Mouse (Mus musculus): ENCODE measurements around the gene Stpg3.
A peak's percentile ranks its signal among the peaks of the same experiment; 100 is the strongest.
"Not testable (repeated sequence)": the region's sequence is repeated elsewhere in the genome, so short reads cannot be mapped to it uniquely, and the experiment has no call there.

Gene Stpg3

GRCm38 (mm10) chr2:25214444-25214843, at the start of gene Stpg3:
Gene Stpg3 (minus strand): TSS chr2:25214637.
- DNase-seq (ENCODE audit: extremely low spot score, low read depth, low spot score) = no peak

DNA sequence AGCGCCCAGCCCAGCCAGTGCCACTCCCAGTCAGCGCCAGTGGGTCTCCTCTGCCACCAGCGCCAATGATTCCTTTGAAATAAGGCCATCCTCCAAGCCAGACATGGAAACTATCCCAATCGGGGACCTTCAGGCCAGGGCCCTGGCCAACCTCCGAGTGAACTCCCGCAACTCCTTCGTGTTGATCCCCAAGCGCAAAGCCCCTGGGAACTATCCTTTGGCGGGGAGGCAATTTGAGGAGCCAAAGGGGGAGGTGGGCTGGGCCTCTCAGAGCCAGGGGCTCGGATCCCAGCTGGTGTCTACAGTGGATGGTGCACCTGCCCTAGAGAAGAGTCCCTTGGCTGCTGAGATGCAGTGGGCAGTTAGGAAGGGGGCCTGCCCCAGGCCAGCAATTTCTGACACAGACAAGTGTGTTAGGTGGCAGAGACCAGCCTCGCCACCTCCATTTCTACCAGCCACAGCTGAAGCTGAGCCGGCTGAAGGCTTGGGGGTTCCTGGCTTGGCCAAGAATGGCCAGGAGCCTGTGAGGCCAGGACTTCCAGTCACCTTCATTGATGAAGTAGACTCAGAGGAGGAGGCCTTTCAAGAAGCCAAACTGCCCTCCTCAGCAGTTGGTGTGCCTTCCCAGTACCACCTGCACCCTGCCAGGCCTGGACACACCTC, 49.3 kb upstream of the Stpg3 start:
- DNase-seq (ENCODE audit: extremely low spot score, low read depth, low spot score) = no peak

DNA sequence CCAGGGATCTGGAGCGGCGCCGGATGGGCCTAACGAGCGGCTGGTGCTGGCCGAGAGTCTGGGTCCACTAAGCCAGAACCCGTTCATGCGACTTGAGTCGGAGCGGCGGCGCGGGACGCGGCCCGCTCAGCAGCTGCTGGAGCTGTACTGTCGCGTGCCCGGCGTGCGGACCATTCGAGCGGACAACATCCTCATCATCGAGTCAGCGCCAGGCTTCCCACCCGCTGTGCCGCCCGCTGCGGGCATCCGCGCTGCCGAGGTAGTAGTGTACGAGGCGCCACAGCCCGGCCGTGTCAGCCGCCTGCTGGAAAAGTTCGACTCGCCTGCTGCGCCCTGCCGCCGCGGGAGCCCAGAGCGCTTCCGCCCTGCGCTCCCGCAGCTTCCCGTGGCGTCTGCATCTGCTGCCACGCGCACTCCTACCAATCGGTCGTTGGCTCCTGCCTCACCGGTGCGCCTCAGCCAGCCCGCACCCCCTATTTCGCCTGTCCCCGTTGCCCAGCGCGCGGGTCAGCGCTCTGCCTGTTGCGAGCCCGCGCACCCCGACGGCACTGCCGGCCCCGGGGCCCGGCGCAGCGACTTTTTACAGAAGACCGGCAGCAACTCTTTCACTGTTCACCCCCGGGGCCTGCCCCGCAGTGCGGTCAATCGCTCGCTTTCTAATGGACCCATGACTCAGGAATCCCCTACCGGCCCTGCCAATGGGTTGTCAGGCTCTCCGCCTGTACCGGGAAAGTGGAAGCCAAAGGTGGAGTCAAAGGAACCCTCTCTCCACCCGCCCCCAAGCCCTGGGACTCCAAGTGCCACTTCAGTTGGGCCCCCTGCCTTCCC, 48.6 kb upstream of the Stpg3 start:
- no peak for DNase-seq (ENCODE audit: extremely low spot score, low read depth, low spot score)

GRCm38 (mm10) chr2:25262291-25262767, 47.9 kb upstream of the Stpg3 start, which contains the start of gene Tprn:
Gene Tprn (plus strand): TSS chr2:25262618.
- DNase-seq (ENCODE audit: extremely low spot score, low read depth, low spot score) = peak; percentile 86

DNA sequence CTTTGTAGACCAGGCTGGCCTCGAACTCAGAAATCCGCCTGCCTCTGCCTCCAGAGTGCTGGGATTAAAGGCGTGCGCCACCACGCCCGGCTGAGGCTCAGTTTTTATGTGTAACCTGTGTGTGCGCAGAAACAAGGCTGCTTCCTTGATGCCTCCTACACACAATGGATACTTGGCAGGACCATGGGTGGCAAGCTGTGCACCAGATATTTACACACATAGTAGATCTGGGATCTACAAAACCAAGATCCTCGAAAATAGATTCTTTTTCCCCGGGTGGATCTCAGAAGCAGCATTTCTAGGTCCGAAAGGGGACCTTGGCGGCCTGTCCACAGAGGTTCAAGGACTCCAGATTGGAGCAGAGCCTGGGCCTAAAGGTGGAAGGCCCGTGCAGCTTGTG, 47.4 kb upstream of the Stpg3 start:
- no peak for DNase-seq (ENCODE audit: extremely low spot score, low read depth, low spot score)

DNA sequence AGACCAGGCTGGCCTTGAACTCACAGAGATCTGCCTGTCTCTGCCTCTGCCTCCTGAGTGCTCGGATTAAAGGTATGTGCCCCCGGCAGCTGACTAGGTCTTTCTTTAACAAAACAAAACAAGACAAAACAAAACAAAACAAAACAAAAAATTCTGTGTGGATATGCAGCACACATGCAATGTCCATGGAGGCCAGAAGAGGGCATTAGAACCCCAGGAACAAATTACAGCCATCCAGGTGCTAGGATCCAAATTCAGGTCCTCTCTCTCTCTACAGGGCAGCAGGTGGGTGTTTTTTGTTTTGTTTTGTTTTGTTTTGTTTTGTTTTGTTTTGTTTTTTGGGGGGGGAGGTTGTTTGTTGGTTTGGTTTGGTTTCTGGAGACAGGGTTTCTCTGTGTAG, 44.5 kb upstream of the Stpg3 start:
- DNase-seq (ENCODE audit: extremely low spot score, low read depth, low spot score) = no peak

GRCm38 (mm10) chr2:25257250-25257649, 42.8 kb upstream of the Stpg3 start:
- DNase-seq (ENCODE audit: extremely low spot score, low read depth, low spot score) = not testable (repeated sequence)

- not testable (repeated sequence) for DNase-seq (ENCODE audit: extremely low spot score, low read depth, low spot score)
Observed at GRCm38 (mm10) chr2:25256443-25257109, 42.1 kb upstream of the Stpg3 start.

GRCm38 (mm10) chr2:25255284-25255779, 40.9 kb upstream of the Stpg3 start, which contains the start of gene Tmem203:
Gene Tmem203 (plus strand): TSS chr2:25255439.
- peak; percentile 62 for DNase-seq (ENCODE audit: extremely low spot score, low read depth, low spot score)

- no peak for DNase-seq (ENCODE audit: extremely low spot score, low read depth, low spot score)
Observed at GRCm38 (mm10) chr2:25252331-25252730, 37.9 kb upstream of the Stpg3 start.

GRCm38 (mm10) chr2:25246183-25247072, 32.0 kb upstream of the Stpg3 start, which contains the start of gene AL732309.1:
Gene AL732309.1 (minus strand): TSS chr2:25246863.
- DNase-seq (ENCODE audit: extremely low spot score, low read depth, low spot score) = no peak

DNA sequence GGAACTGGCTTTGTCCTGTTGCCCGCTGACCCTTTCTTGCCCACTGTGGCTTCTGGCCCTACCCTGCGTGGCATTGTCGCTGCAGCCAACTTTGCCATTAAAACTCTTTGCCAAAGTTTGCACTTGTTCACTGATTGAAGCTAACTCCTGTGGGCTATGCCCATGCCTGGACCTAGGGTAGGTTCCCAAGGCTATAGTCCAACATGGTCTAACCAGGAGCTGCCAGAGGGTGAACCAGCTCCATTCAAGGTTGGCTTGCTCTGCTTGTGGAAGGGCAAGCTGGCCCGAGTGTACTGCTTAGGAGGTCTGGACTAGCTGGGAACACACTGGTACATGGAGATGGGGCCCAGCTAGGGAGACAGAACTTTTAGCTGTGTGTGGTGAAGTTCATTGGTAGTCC, 29.7 kb upstream of the Stpg3 start:
- DNase-seq (ENCODE audit: extremely low spot score, low read depth, low spot score) = no peak

DNA sequence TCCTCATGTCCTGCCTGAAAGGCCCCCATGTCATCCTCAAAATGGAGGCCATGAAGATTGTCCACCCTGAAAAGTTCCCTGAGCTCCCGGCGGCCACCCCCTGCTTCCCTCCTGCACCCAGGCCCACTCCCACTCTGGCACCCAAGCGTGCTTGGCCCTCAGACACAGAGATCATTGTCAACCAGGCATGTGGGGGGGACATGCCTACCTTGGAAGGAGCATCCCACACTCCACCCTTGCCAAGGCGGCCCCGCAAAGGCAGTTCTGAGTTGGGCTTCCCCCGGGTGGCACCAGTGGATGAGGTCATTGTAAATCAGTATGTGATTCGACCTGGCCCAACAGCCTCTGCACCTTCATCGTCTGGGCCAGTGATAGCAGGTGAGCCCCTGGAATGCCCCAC, 28.9 kb upstream of the Stpg3 start:
- no peak for DNase-seq (ENCODE audit: extremely low spot score, low read depth, low spot score)

- DNase-seq (ENCODE audit: extremely low spot score, low read depth, low spot score) = no peak
Observed at GRCm38 (mm10) chr2:25242101-25242506, 27.7 kb upstream of the Stpg3 start, which contains the start of the genes Rnf208 and Cysrt1. Gene Rnf208 (plus strand): TSS chr2:25242255. Gene Cysrt1 (minus strand): TSS chr2:25242452.

- no peak for DNase-seq (ENCODE audit: extremely low spot score, low read depth, low spot score)
Observed at GRCm38 (mm10) chr2:25241438-25241775, 27.0 kb upstream of the Stpg3 start.

- DNase-seq (ENCODE audit: extremely low spot score, low read depth, low spot score) = no peak
Observed at GRCm38 (mm10) chr2:25240723-25241437, 26.4 kb upstream of the Stpg3 start.

- DNase-seq (ENCODE audit: extremely low spot score, low read depth, low spot score) = no peak
Observed at GRCm38 (mm10) chr2:25240310-25240709, 25.9 kb upstream of the Stpg3 start.

GRCm38 (mm10) chr2:25239766-25240165, 25.3 kb upstream of the Stpg3 start:
- DNase-seq (ENCODE audit: extremely low spot score, low read depth, low spot score) = no peak

- DNase-seq (ENCODE audit: extremely low spot score, low read depth, low spot score) = no peak
Observed at GRCm38 (mm10) chr2:25238106-25238505, 23.7 kb upstream of the Stpg3 start.

DNA sequence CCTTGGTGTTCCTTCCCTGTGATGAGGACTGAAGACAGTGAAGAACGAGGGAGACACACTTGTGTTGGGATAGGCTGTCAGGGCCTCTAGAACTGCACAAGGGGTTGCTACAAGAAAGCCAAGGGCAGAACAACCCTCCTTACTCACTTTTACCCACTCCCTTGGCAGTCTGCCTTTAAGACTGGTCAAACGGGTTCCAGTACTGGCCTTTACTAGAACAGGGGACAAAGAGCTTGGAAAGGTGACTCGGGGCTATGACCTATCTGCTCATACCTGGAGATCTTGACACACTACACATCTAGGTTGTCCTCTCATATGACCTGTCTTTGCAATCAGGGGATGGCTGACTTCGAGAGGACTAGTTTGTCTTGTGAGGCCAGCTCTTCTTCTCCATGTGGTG, 23.1 kb upstream of the Stpg3 start:
- no peak for DNase-seq (ENCODE audit: extremely low spot score, low read depth, low spot score)

Measured in hindlimb bud, embryonic 11.5 days (tissue).